Mouse (Mus musculus) kidney, adult 2 months (tissue): ENCODE data around the gene Kcnab3.

Source experiments
- CTCF ChIP-seq: fragments of 200-500 bp; conservative IDR thresholded peaks from 2 replicates; pipeline ENCODE4 v1.5.1; 2011; ENCODE audit warnings: low read depth, mild to moderate bottlenecking, control low read depth, low read length, moderate library complexity, mixed read lengths; ENCODE audit not compliant: insufficient read depth, insufficient read length
- POLR2A ChIP-seq: fragments of 200-500 bp; IDR thresholded peaks from one replicate; pipeline ENCODE4 v1.6.1; 2011; ENCODE audit warnings: low read depth, low read length, control low read depth

DNA sequence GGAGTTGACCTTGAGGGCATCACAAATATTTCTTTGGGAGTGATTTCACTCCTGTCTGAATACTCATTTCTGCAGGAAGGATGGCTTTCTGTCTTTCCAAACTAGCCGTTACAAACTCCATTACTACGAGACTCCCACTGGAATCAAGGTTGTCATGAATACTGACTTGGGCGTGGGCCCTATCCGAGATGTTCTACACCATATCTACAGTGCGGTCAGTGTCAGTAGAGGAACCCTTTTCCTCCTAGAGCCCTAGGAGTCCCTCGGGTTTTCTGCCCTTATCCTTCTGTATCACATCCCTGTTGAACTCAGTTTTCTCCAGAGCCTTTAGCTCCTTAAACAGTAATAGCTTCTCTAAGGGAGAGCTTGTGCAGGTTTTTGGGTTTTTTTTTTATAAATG, 1.3 kb upstream of the Kcnab3 start:
- TF ChIP-seq CTCF (no peak), POLR2A (no peak)
